7 mouse cellular contexts compared by ENCODE assay signal in the genomic region with DNA sequence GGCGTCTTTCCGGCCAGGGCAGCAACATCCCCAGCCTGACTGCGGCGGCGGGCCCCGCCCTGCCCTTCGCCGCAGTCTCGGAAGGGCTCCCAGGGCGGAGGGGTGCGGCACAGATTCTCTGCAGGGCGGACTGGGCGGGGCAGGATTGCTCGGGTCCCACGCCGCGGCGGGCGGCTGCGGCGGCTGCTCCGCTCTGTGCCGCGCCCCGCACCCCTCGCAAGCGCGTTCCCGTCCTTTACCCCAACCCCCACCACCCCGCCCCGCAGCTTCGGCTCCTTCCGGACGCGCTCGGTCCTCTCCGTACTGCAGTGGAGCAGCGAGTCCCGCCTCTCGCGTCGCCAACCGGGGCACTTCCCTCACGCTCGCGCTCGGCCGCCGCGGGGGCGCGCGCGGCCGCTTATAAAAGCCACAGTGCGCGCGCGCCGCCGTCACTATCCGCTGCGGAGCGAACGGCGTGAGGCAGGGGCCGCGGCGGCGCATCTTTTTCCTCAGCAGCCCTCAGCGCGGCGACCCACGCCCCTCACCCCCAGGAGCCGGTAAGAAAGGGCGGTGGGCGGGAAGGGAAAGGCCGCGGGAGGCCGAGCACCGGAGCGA. TPM values are rescaled to one million over a fixed set of nuclear protein-coding genes. Genes with fewer than 3 reads are reported as not detected.
DNase-seq lines count a peak whose midpoint lies in the region; ATAC-seq and TF ChIP-seq lines count a peak whose summit lies in the region.

TSS of gene Sptan1 (plus strand) at position 311 of the 594 bp plus-strand sequence.

- peak within 1 kb of the TSS; percentile 94 for H3K4me3 ChIP-seq in intestine, postnatal 0 days (ENCODE audit: low read depth, low read length)
- peak within 1 kb of the TSS; percentile 96 for H3K4me3 ChIP-seq in midbrain, embryonic 12.5 days
- peak within 1 kb of the TSS; percentile 98 for H3K4me3 ChIP-seq in small intestine, adult 2 months (ENCODE audit: low read depth, low read length)

- TF ChIP-seq POLR2A in small intestine, adult 2 months (IDR thresholded peaks at IDR 0.05; ENCODE audit: low read depth, low read length) = peak; percentile 99

- H3K27ac ChIP-seq in intestine, postnatal 0 days (ENCODE audit: low read depth, low read length) = peak within 1 kb of the TSS; percentile 90
- H3K27ac ChIP-seq in midbrain, embryonic 12.5 days (replicated peaks) = peak within 1 kb of the TSS; percentile 93
- H3K27ac ChIP-seq in small intestine, adult 2 months (ENCODE audit: insufficient read depth, low read depth, low read length) = peak within 1 kb of the TSS; percentile 87

- peaks cover 20% of the 10 kb centered on the region for H3K4me1 ChIP-seq in intestine, postnatal 0 days (replicated peaks; ENCODE audit: control insufficient read depth, insufficient read depth, low read length)
- peaks cover 44% of the 10 kb centered on the region for H3K4me1 ChIP-seq in midbrain, embryonic 12.5 days
- H3K4me1 ChIP-seq in small intestine, adult 2 months (ENCODE audit: control insufficient read depth, insufficient read depth, insufficient read length, low read length) = peaks cover 7% of the 10 kb centered on the region

- peak within 1 kb of the TSS; percentile 91 for H3K9ac ChIP-seq in intestine, postnatal 0 days (ENCODE audit: low read depth, low read length)
- peak within 1 kb of the TSS; percentile 96 for H3K9ac ChIP-seq in midbrain, embryonic 12.5 days (replicated peaks)

- intact Hi-C loops in left cerebral cortex, postnatal 4 days (cut with DNase I) = no loop called here

- peaks cover 4% of the 10 kb centered on the region; the same call in 1 of the 2 replicates for H3K36me3 ChIP-seq in intestine, postnatal 0 days (ENCODE audit: control insufficient read depth, insufficient read depth)
- peaks cover 18% of the 10 kb centered on the region for H3K36me3 ChIP-seq in midbrain, embryonic 12.5 days
- H3K36me3 ChIP-seq in small intestine, adult 2 months (ENCODE audit: control insufficient read depth, insufficient read depth, low read length) = peaks cover 8% of the 10 kb centered on the region

- H3K4me2 ChIP-seq in intestine, postnatal 0 days (replicated peaks; ENCODE audit: low read depth) = peak within 1 kb of the TSS; percentile 81
- peak within 1 kb of the TSS; percentile 66 for H3K4me2 ChIP-seq in midbrain, embryonic 12.5 days (replicated peaks)

- no peaks in the 10 kb centered on the region for H3K27me3 ChIP-seq in intestine, postnatal 0 days (replicated peaks; ENCODE audit: control insufficient read depth, insufficient read depth, low read length)
- no peaks in the 10 kb centered on the region for H3K27me3 ChIP-seq in midbrain, embryonic 12.5 days
- no peaks in the 10 kb centered on the region for H3K27me3 ChIP-seq in small intestine, adult 2 months (ENCODE audit: control insufficient read depth, insufficient read depth, low read length)

- WGBS in intestine, postnatal 0 days = under 1% methylated on average over 74 of the region's 82 CpGs
- 1% methylated on average over 75 of the region's 82 CpGs for WGBS in midbrain, embryonic 12.5 days
- under 1% methylated on average over 82 of the region's 82 CpGs for WGBS in small intestine, adult 2 months

- TF ChIP-seq CTCF in intestine, postnatal 0 days (IDR thresholded peaks at IDR 0.05; ENCODE audit: low read depth) = no peak
- TF ChIP-seq CTCF in small intestine, adult 2 months (IDR thresholded peaks at IDR 0.05; ENCODE audit: extremely low read depth, insufficient read length, insufficient replicate concordance, low read depth, low read length) = no peak

- DNase-seq in adrenal gland, adult 8-10 months = peak; percentile 94
- peak; percentile 98 for DNase-seq in embryo, embryonic 9.5 days (ENCODE audit: extremely low spot score)
- no peak for DNase-seq in gonadal fat pad, adult 2 months (ENCODE audit: low read depth)
- peak; percentile 99 for DNase-seq in left cerebral cortex, postnatal 4 days

- no peaks in the 10 kb centered on the region for H3K9me3 ChIP-seq in intestine, postnatal 0 days (ENCODE audit: control insufficient read depth)
- no peaks in the 10 kb centered on the region for H3K9me3 ChIP-seq in midbrain, embryonic 12.5 days

- ATAC-seq in intestine, postnatal 0 days = peak; percentile 98
- peak; percentile 99 for ATAC-seq in midbrain, embryonic 12.5 days (ENCODE audit: low FRiP score, low read depth)

RNA-seq across cellular contexts. Expression of gene Sptan1, which starts in this region (rescaled TPM):
- 100 to 1,000 TPM; 163 to 298 (median 244) TPM for total RNA-seq in adrenal gland, adult 8-10 months (2022)
- 150 and 210 TPM in 2 replicates for polyA plus RNA-seq in gonadal fat pad, adult 2 months (2012; rRNA removed)
- polyA plus RNA-seq in intestine, postnatal 0 days (2015; fragmentation: Nextera tagmentation; extraction: Ambion mirVana) = 58.6 and 60.9 TPM in 2 replicates
- total RNA-seq in left cerebral cortex, postnatal 4 days (2021) = 100 to 1,000 TPM; 880 to 916 TPM
- polyA plus RNA-seq in midbrain, embryonic 12.5 days (2016; fragmentation: Nextera tagmentation; extraction: Ambion mirVana) = 166 and 169 TPM in 2 replicates
- 101 and 221 TPM in 2 replicates for polyA plus RNA-seq in small intestine, adult 2 months (2012; rRNA removed)
